Mouse (Mus musculus) embryo, embryonic 10 days (tissue): ENCODE results near the gene Rps6ka5.

Source experiments
- DNase-seq: peaks from one replicate; pipeline ENCODE4 v3.0.0-alpha.2; 2015; ENCODE audit warnings: low spot score

The Rps6ka5 gene

DNA sequence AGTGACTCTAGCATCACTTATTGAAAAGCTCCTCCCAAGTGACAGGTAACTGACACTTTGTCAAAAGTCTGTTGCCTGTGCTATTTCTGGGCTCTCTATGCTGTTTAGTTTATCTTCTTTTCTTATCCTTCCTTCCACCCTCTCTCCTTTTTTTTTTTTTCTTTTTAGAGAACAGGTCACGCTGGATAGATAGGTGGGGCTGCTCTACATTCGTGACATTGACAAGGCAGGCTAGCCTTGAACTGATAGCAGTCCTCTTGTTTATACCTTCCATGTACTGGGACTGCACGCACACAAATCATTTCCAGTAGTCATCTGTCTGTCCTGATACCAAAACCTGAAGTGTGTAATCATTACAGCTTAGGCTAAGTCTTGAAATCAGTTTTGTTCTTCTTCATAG is 132.1 kb downstream of the Rps6ka5 start:
- DNase-seq = no peak

DNA sequence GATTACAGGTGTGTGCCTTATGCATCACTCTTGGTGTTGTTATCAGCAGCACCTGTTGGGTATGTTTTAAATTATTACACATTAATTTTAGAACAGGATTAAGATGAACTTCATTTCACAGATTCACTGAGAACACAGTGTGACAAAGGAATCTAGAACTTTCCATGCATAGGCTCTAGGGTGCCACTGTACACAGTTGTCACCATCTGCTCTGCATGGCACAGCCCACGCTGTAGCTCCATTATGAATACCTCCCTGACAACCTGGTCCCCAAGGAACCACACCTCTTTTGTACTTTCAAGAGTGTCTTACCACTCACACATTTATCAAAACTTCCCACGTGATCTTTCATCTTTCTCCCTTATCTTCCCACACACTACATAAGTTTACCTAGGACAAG is 140.2 kb downstream of the Rps6ka5 start:
- no peak for DNase-seq

DNA sequence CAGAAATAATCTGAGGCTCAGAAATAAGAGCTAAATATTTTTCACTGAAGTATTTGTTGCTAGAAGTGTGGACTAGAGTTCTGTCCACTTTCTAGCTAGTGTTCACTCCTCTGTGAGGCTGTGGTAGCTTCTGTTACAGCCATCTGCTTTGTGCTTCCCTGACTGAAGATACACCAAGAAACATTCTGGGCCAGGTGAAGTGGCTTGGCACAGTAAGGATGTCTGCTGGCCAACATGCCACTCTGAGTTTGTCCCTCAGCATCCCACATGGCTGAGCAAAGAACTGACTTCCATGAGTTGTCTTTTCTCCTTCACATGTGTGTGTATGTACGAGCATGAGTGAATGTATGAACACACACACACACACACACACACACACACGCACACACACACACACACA is 147.6 kb downstream of the Rps6ka5 start:
- DNase-seq = no peak

- peak; percentile 55 for DNase-seq
Measured at GRCm38 (mm10) chr12:100578291-100578690, 148.5 kb downstream of the Rps6ka5 start.

GRCm38 (mm10) chr12:100575739-100576138 is 151.0 kb downstream of the Rps6ka5 start:
- DNase-seq = no peak

DNA sequence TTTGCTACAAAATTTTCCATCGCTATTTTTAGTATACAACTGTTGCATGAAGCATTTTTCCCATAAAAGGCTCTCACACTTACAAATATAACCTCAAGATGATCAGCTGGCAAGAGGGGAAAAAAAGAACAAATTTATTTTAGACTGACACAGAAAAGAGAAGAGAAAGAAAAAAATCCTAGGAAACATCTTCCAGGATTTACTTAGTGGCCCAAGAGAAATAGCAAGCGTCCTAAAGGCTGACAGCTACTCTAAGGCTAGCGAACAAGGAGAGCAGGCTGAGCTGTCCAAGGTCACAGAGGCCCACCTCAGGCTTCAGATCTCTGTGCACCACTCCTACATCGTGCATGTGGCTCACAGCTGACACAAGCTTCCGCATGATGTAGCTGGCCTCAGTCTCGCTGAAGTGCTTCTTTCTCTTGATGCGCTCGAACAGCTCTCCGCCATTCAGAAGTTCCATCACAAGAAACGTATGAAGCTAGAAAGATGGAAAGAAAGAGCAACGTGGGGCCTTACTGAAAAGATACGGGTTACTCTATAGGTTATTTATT is 156.2 kb downstream of the Rps6ka5 start:
- DNase-seq = peak; percentile 14

DNA sequence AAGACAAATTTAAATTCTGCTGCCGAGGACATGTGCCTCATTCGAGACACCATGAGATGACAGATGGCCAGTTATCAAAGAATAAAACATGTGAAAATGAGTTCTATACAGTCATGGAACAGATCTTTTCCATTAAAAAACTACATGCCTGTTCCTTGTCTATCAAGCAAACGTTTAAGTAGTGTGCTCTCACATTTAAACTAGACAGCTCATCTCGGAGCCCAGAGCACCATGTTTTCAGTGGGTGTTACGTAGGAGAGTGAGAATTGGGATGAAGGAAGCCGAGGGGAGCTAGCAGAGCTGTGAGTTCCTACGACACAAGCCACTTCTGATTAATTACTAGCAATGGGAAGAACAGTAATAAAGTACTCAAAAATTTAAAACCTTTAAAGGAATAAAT is 158.0 kb downstream of the Rps6ka5 start:
- DNase-seq = no peak

GRCm38 (mm10) chr12:100568105-100568504 is 158.7 kb downstream of the Rps6ka5 start:
- no peak for DNase-seq

GRCm38 (mm10) chr12:100567627-100568026 is 159.2 kb downstream of the Rps6ka5 start:
- DNase-seq = no peak

GRCm38 (mm10) chr12:100553675-100554074 is 173.1 kb downstream of the Rps6ka5 start:
- DNase-seq = no peak

DNA sequence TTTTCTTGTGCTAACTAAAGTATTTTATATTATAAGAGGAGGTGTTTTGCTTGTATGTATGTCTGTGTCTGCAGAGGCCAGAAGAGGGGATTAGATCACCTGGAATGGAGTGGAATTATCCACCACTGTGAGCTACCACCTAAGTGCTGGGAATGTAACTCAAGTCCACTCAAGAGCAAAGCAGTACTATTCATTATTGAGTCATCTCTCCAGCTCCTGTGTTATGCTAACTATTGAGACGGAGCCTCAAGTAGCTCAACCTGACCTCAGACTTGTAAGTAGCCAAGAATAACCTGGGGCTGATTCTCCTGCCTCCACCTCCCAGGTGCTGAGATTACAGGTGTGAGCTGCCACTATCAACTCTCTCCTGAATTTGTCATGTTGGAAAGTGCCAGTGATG is 174.8 kb downstream of the Rps6ka5 start:
- no peak for DNase-seq

DNA sequence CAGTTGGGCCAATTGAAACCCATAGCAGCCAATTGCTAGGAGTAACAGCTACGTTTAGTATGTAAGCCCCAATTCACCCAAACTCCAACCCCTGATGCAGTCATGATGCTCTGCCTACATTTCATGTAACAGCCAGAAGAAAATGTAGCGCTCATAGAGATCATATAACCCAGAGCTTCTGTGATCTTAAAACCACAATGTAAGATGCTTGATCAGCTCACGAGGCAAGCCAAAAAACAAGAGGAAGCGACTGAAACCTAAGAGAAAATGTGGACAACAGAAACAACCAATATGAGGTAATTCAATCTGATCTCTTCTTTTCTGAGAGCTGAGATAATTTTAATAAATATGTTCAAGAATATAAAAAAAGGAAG is 182.6 kb downstream of the Rps6ka5 start:
- no peak for DNase-seq

DNA sequence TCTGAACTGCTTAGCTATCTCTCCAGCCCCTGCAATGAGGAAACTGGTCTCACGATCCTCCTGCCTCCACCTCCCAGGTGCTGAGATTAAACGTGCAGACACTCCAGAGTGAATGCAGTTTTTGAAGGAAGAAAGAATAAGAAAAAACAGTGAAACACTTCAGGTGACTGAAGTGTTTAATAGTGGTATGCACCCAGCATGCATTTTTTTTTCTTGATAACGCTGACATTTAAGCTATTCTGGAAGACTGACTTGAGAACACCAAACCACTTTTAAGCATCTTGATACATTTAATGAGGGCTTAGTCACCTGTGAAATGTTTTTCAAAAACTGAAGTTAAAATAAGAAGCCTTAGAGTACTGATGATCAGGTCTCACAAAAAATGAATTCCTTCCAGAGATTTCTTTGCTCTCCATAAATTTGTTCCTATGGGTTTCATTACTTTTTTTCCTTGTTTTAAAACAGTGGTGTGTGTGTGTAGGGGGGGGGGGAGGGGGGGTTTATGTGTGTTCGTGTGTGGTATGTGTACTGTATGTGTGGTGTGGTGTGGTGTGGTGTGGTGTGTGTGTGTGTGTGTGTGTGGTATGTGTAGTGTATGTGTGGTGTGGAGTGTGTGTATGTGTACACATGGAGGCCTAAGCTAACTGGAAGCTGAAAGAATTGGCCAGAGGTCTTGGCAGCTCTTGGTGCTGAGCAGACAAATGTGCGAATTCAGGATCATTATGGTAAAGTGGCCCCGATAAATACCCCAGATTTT is 183.2 kb downstream of the Rps6ka5 start:
- DNase-seq = no peak

DNA sequence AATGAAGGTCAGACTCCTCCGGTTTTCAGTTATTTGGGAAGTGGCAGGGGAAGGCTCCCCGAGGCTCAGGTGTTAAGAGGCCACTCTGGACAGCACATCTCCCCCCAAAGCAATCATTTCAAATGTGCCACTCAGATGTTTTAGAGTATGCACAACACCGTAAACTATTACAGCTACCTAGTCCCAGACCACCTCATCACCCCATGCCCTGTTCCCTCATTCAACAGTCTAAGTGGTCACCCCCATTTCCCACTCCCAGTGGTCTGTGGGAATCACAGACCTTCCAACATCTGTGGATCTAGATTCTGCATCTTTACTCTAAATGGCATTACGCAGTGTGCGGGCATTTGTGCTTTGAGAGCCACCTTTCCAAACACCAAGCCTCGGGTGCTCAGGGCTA is 184.3 kb downstream of the Rps6ka5 start:
- no peak for DNase-seq

DNA sequence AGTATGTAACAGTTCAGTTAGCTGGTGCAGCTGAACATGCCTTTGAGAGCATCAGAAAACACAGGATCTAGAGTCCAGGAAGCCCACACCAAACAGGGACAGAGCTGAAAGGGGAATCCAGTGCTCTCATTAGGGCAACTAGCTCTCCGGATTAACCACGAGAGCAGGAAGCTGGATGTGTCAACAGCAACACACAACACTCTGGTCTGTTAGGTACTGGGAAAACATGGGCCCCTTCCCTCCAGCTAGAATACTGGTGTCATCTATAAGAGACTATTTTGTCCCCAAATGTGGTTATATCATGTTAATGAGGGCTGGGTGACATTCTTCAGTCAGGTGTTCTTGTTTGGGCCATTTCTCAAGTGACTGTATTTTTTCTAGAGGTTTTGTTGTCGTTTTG is 184.7 kb downstream of the Rps6ka5 start:
- no peak for DNase-seq

GRCm38 (mm10) chr12:100539158-100539714 is 187.5 kb downstream of the Rps6ka5 start:
- DNase-seq = no peak

DNA sequence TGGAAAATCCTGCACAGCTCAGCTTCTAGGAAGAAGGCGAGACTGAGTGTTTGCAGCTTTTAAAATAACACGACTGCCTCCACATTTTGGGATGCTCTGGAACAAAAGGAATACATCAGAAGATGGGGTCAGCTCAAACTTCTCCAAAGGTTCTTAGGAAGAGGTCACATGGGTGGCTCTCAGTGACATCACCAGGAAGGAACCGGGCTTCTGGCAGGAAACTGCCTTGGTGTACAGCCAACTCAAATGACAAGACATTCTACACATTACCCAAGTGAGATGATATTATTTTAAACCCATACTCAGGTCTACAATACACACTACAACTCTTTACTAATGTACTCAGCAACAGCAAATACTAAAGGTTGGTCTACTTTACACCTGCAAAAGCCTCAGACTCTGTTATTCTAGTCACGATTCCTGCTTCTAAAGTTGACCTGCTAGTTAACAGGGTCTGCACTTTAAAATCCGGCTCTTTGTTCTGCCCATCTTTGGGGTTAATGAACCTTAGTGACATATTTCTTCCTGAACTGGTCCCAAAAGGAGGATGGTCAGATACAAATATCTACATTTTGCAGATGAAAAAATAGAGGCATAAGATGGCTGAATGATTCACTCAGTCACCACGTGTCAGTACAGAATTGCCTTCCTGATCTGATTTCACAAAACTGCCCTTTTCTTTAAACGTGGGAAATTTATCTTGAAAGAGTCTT is 188.2 kb downstream of the Rps6ka5 start:
- no peak for DNase-seq

- no peak for DNase-seq
Measured at GRCm38 (mm10) chr12:100537091-100537490, 189.7 kb downstream of the Rps6ka5 start.

- no peak for DNase-seq
Measured at GRCm38 (mm10) chr12:100535028-100535427, 191.8 kb downstream of the Rps6ka5 start.

GRCm38 (mm10) chr12:100534028-100534427 is 192.8 kb downstream of the Rps6ka5 start:
- no peak for DNase-seq

- DNase-seq = no peak
Measured at GRCm38 (mm10) chr12:100533209-100533608, 193.6 kb downstream of the Rps6ka5 start.

- no peak for DNase-seq
Measured at GRCm38 (mm10) chr12:100531740-100532139, 195.0 kb downstream of the Rps6ka5 start.

DNA sequence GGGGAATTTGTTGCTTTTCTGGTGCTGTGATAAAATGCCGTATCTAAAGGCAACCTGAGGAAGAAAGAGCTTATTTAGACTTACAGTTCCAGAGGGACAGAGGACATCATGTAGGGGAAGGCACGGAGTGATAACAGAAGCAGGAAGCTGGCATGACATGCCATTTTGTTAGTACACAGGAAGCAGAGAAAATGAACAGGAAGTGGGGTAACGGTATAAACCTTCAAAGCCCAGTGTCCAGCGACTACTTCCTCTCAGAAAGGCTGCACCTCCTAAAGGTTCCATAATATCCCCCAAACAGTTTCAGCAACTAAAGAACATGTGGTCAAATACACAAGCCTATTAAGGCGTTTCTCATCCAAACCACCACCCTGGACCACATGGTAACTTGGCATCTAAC is 195.9 kb downstream of the Rps6ka5 start:
- no peak for DNase-seq
